Mouse (Mus musculus): ENCODE data around the gene Krt24.

DNA sequence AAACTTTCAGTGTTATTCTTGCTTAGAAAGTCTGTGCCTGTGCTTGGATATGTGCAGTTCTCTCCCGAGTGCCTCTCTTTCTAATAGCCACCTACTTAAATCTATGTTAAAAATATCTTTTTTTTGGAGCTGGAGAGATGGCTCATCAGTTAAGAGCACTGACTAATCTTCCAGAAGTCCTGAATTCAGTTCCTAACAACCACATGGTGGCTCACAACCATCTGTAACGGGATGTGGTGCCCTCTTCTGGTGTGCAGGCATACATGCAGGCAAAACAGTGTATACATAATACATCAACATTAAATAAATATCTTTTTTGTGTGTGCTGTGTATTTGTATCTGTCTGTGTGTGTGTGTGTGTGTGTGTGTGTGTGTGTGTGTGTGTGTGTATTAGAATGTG, 31.2 kb downstream of the Krt24 start:
- no peak for TF ChIP-seq MAX (IDR thresholded peaks at IDR 0.05; ENCODE audit: low read length)
- TF ChIP-seq TAL1 (IDR thresholded peaks at IDR 0.05; ENCODE audit: low read length): no peak
- no peak for TF ChIP-seq ZC3H11A (IDR thresholded peaks at IDR 0.05; ENCODE audit: low read depth, low read length)
- TF ChIP-seq CTCF (IDR thresholded peaks at IDR 0.05 in 2 of 3, conservative IDR thresholded peaks at IDR 0.05 in 1 of 3; ENCODE audit: control insufficient read depth in 1 of 3, insufficient read depth in 1 of 3, low read depth in 2 of 3, low read length in 3 of 3, poor library complexity in 1 of 3, severe bottlenecking in 1 of 3): peak in 2 of 3 experiments; percentile 12 to 22; a peak in 1 of 6 replicates
